Mouse (Mus musculus) CH12.LX (cell line): ENCODE data around the gene Itgal. TPM values are rescaled to one million over a fixed set of nuclear protein-coding genes. Genes with fewer than 3 reads are reported as not detected.

Source experiments
- DNase-seq: peaks from one replicate; pipeline ENCODE4 v3.0.0-alpha.2; 2013; ENCODE audit errors: extremely low read depth
- H3K27ac ChIP-seq: 2 replicates; pipeline ENCODE4 v1.5.1; 2012; ENCODE audit warnings: low read depth, mild to moderate bottlenecking, control low read depth, moderate library complexity; ENCODE audit not compliant: insufficient read depth
- H3K27me3 ChIP-seq: replicated peaks from 2 replicates; pipeline ENCODE3; 2012; ENCODE audit warnings: inconsistent platforms
- H3K36me3 ChIP-seq, 2 experiments: replicated peaks in 1 of 2; 2 replicates each; pipeline versions ENCODE3 to v1.6.1; 2012; ENCODE audit warnings: inconsistent platforms in 1 of 2, low read length in 1 of 2, mild to moderate bottlenecking in 1 of 2, mixed read lengths in 1 of 2, moderate library complexity in 1 of 2; ENCODE audit not compliant: control insufficient read depth in 1 of 2, insufficient read depth in 1 of 2
- H3K4me1 ChIP-seq, 2 experiments: 2 replicates each; pipeline ENCODE4 v1.6.1; 2012; ENCODE audit warnings: inconsistent platforms in 1 of 2, moderate library complexity in 1 of 2; ENCODE audit not compliant: insufficient read depth in 2 of 2, control insufficient read depth in 1 of 2
- H3K4me2 ChIP-seq: 2 replicates; pipeline ENCODE4 v1.6.1; 2012; ENCODE audit warnings: low read depth, mild to moderate bottlenecking, control low read depth; ENCODE audit not compliant: poor library complexity, insufficient read depth, severe bottlenecking
- H3K4me3 ChIP-seq, 3 experiments: fragments of 150-350 bp in 1 of 3; sonication (generic) in 1 of 3; replicated peaks in 1 of 3; 2 replicates each; pipeline versions ENCODE3 to v1.5.1; 2011 to 2012; ENCODE audit warnings: low read depth in 2 of 3, low read length in 2 of 3, mild to moderate bottlenecking in 2 of 3, moderate library complexity in 2 of 3, control low read depth in 1 of 3, improper control_type of control experiment in 1 of 3, inconsistent platforms in 1 of 3, mixed read lengths in 1 of 3; ENCODE audit not compliant: poor library complexity in 1 of 3
- H3K79me2 ChIP-seq: replicated peaks from 2 replicates; pipeline ENCODE4 v1.6.1; 2012; ENCODE audit warnings: mild to moderate bottlenecking, moderate library complexity; ENCODE audit not compliant: control insufficient read depth, poor library complexity, insufficient read depth, severe bottlenecking; ENCODE audit errors: extremely low read depth
- H3K9ac ChIP-seq: 2 replicates; pipeline ENCODE4 v1.6.1; 2012; ENCODE audit warnings: low read depth, mild to moderate bottlenecking, control low read depth, moderate library complexity; ENCODE audit not compliant: insufficient read depth
- H3K9me3 ChIP-seq: replicated peaks from 2 replicates; pipeline ENCODE3; 2012; ENCODE audit warnings: low read length, inconsistent platforms, mixed read lengths
- BHLHE40 ChIP-seq: IDR thresholded peaks from 2 replicates; pipeline ENCODE4 v1.6.1; 2011; ENCODE audit warnings: mild to moderate bottlenecking, low read depth, low read length, improper control_type of control experiment
- CHD1 ChIP-seq: IDR thresholded peaks from 2 replicates; pipeline ENCODE4 v1.6.1; 2012; ENCODE audit warnings: low read depth, low read length, improper control_type of control experiment, inconsistent platforms
- CHD2 ChIP-seq: IDR thresholded peaks from 2 replicates; pipeline ENCODE4 v1.6.1; 2011; ENCODE audit warnings: low read length, improper control_type of control experiment
- CTCF ChIP-seq, 2 experiments: IDR thresholded peaks in 1 of 2; conservative IDR thresholded peaks in 1 of 2; 2 replicates each; pipeline ENCODE4 v1.5.1; 2011 to 2012; ENCODE audit warnings: low read depth in 2 of 2, low read length in 2 of 2, improper control_type of control experiment in 1 of 2, inconsistent platforms in 1 of 2, mild to moderate bottlenecking in 1 of 2, moderate library complexity in 1 of 2
- E2F4 ChIP-seq: IDR thresholded peaks from 2 replicates; pipeline ENCODE4 v1.6.1; 2011; ENCODE audit warnings: low read depth, low read length, improper control_type of control experiment; ENCODE audit not compliant: insufficient replicate concordance
- ELF1 ChIP-seq: IDR thresholded peaks from 2 replicates; pipeline ENCODE4 v1.6.1; 2014; ENCODE audit warnings: low read depth, mild to moderate bottlenecking, inconsistent platforms, low read length, improper control_type of control experiment
- EP300 ChIP-seq: IDR thresholded peaks from 2 replicates; pipeline ENCODE4 v1.6.1; 2011; ENCODE audit warnings: low read length, improper control_type of control experiment
- ETS1 ChIP-seq: conservative IDR thresholded peaks from 2 replicates; pipeline ENCODE4 v1.6.1; 2012; ENCODE audit warnings: low read depth, mild to moderate bottlenecking, inconsistent platforms, low read length, improper control_type of control experiment, moderate library complexity
- GABPA ChIP-seq: IDR thresholded peaks from 2 replicates; pipeline ENCODE4 v1.6.1; 2012; ENCODE audit warnings: low read depth, low read length, improper control_type of control experiment, inconsistent platforms; ENCODE audit not compliant: insufficient replicate concordance
- HCFC1 ChIP-seq: IDR thresholded peaks from 2 replicates; pipeline ENCODE4 v1.6.1; 2012; ENCODE audit warnings: low read depth, mild to moderate bottlenecking, inconsistent platforms, low read length, improper control_type of control experiment
- IRF4 ChIP-seq: IDR thresholded peaks from 2 replicates; pipeline ENCODE4 v1.6.1; 2014; ENCODE audit warnings: low read depth, mild to moderate bottlenecking, inconsistent platforms, low read length, improper control_type of control experiment
- JUN ChIP-seq: IDR thresholded peaks from 2 replicates; pipeline ENCODE4 v1.6.1; 2011; ENCODE audit warnings: low read depth, mild to moderate bottlenecking, low read length, improper control_type of control experiment, moderate library complexity; ENCODE audit not compliant: insufficient read depth
- JUND ChIP-seq: conservative IDR thresholded peaks from 2 replicates; pipeline ENCODE4 v1.6.1; 2011; ENCODE audit warnings: low read depth, low read length, improper control_type of control experiment
- KAT2A ChIP-seq: IDR thresholded peaks from 2 replicates; pipeline ENCODE4 v1.6.1; 2012; ENCODE audit warnings: low read length, improper control_type of control experiment, inconsistent platforms; ENCODE audit not compliant: insufficient replicate concordance
- MAFK ChIP-seq: IDR thresholded peaks from 2 replicates; pipeline ENCODE4 v1.6.1; 2011; ENCODE audit warnings: low read length, improper control_type of control experiment; ENCODE audit not compliant: insufficient replicate concordance
- MAX ChIP-seq: IDR thresholded peaks from 2 replicates; pipeline ENCODE4 v1.6.1; 2011; ENCODE audit warnings: low read length, improper control_type of control experiment
- MAZ ChIP-seq: IDR thresholded peaks from 2 replicates; pipeline ENCODE4 v1.6.1; 2012; ENCODE audit warnings: low read depth, mild to moderate bottlenecking, inconsistent platforms, low read length, improper control_type of control experiment, moderate library complexity
- MEF2A ChIP-seq: IDR thresholded peaks from 2 replicates; pipeline ENCODE4 v1.6.1; 2014; ENCODE audit warnings: low read depth, mild to moderate bottlenecking, inconsistent platforms, low read length, improper control_type of control experiment, borderline replicate concordance
- MXI1 ChIP-seq: IDR thresholded peaks from 2 replicates; pipeline ENCODE4 v1.6.1; 2011; ENCODE audit warnings: mild to moderate bottlenecking, low read depth, low read length, improper control_type of control experiment
- MYC ChIP-seq: IDR thresholded peaks from 2 replicates; pipeline ENCODE4 v1.6.1; 2011; ENCODE audit warnings: low read depth, mild to moderate bottlenecking, improper control_type of control experiment, low read length
- NELFE ChIP-seq: IDR thresholded peaks from 2 replicates; pipeline ENCODE4 v1.6.1; 2011; ENCODE audit warnings: low read depth, low read length, improper control_type of control experiment
- NRF1 ChIP-seq: IDR thresholded peaks from 2 replicates; pipeline ENCODE4 v1.6.1; 2014; ENCODE audit warnings: low read depth, mild to moderate bottlenecking, inconsistent platforms, low read length, improper control_type of control experiment, moderate library complexity
- PAX5 ChIP-seq: IDR thresholded peaks from 2 replicates; pipeline ENCODE4 v1.6.1; 2012; ENCODE audit warnings: low read length, inconsistent platforms, mixed read lengths
- POLR2A ChIP-seq: IDR thresholded peaks from 2 replicates; pipeline ENCODE4 v1.6.1; 2011; ENCODE audit warnings: low read depth, mild to moderate bottlenecking, improper control_type of control experiment, low read length
- POLR2AphosphoS2 ChIP-seq: IDR thresholded peaks from 2 replicates; pipeline ENCODE4 v1.6.1; 2011; ENCODE audit warnings: low read depth, low read length, improper control_type of control experiment
- RAD21 ChIP-seq: IDR thresholded peaks from 2 replicates; pipeline ENCODE4 v1.6.1; 2011; ENCODE audit warnings: low read depth, mild to moderate bottlenecking, low read length, improper control_type of control experiment, moderate library complexity
- RCOR1 ChIP-seq: conservative IDR thresholded peaks from 2 replicates; pipeline ENCODE4 v1.6.1; 2012; ENCODE audit warnings: low read depth, mild to moderate bottlenecking, inconsistent platforms, low read length, improper control_type of control experiment
- SIN3A ChIP-seq: IDR thresholded peaks from 2 replicates; pipeline ENCODE4 v1.6.1; 2012; ENCODE audit warnings: low read length, improper control_type of control experiment, inconsistent platforms
- SMC3 ChIP-seq: IDR thresholded peaks from 2 replicates; pipeline ENCODE4 v1.6.1; 2011; ENCODE audit warnings: low read depth, low read length, improper control_type of control experiment
- TBP ChIP-seq: conservative IDR thresholded peaks from 2 replicates; pipeline ENCODE4 v1.6.1; 2011; ENCODE audit warnings: low read depth, low read length, improper control_type of control experiment
- TCF12 ChIP-seq: IDR thresholded peaks from 2 replicates; pipeline ENCODE4 v1.6.1; 2014; ENCODE audit warnings: low read depth, mild to moderate bottlenecking, inconsistent platforms, low read length, improper control_type of control experiment
- UBTF ChIP-seq: IDR thresholded peaks from 2 replicates; pipeline ENCODE4 v1.6.1; 2012; ENCODE audit warnings: low read depth, mild to moderate bottlenecking, inconsistent platforms, low read length, improper control_type of control experiment, moderate library complexity
- USF1 ChIP-seq: IDR thresholded peaks from 2 replicates; pipeline ENCODE4 v1.6.1; 2014; ENCODE audit warnings: low read depth, mild to moderate bottlenecking, inconsistent platforms, low read length, improper control_type of control experiment
- USF2 ChIP-seq: conservative IDR thresholded peaks from 2 replicates; pipeline ENCODE4 v1.6.1; 2011; ENCODE audit warnings: low read depth, low read length, improper control_type of control experiment
- ZC3H11A ChIP-seq: IDR thresholded peaks from 2 replicates; pipeline ENCODE4 v1.6.1; 2012; ENCODE audit warnings: low read depth, mild to moderate bottlenecking, inconsistent platforms, low read length, improper control_type of control experiment
- ZKSCAN1 ChIP-seq: IDR thresholded peaks from 2 replicates; pipeline ENCODE4 v1.6.1; 2012; ENCODE audit warnings: low read depth, inconsistent platforms, low read length, improper control_type of control experiment, borderline replicate concordance
- ZMIZ1 ChIP-seq: IDR thresholded peaks from 2 replicates; pipeline ENCODE4 v1.6.1; 2012; ENCODE audit warnings: low read depth, mild to moderate bottlenecking, inconsistent platforms, low read length, improper control_type of control experiment
- ZNF384 ChIP-seq: IDR thresholded peaks from 2 replicates; pipeline ENCODE4 v1.6.1; 2012; ENCODE audit warnings: low read depth, low read length, improper control_type of control experiment, inconsistent platforms
- dilution Hi-C: fragments of 300-500 bp; cut with MboI; formaldehyde crosslinking; loops from 2 replicates; pipeline ENCODE4 v1.14.3; 2020; ENCODE audit warnings: low sequenced_read_pairs; ENCODE audit not compliant: extremely low pct_unique_long_range_greater_than_20kb, extremely low pct_ligation_motif_present
- in situ Hi-C: fragments of 300-500 bp; cut with MboI; formaldehyde crosslinking; loops from 3 replicates; pipeline ENCODE4 v1.14.3; 2019; ENCODE audit warnings: low sequenced_read_pairs, low pct_ligation_motif_present, low pct_unique_long_range_greater_than_20kb, mixed read lengths
- polyA plus RNA-seq: library from polyadenylated mRNA; unstranded; fragments of >175 nt; gene quantifications from 2 replicates; pipeline ENCODE4 v1.2.1, GENCODE M21; 2012; ENCODE audit warnings: low read depth; ENCODE audit not compliant: insufficient read length
- total RNA-seq, 2 experiments: library from RNA; depleted of rRNA; stranded (reverse); fragments of 300-350 nt in 1 of 2; fragments of >200 nt in 1 of 2; gene quantifications; 2 replicates each; pipeline ENCODE4 v1.2.3; 2012 to 2014

The Itgal gene
- total and polyA plus RNA-seq, 3 experiments = 43.9 to 177 (median 69.0) TPM

- in situ Hi-C loops = no loop called here
- peak overlapping the region; percentile 99 for H3K27ac ChIP-seq
Measured at GRCm38 (mm10) chr7:127289306-127289705, 6.8 kb upstream of the Itgal start.

GRCm38 (mm10) chr7:127290142-127290541, 5.9 kb upstream of the Itgal start:
- dilution Hi-C loops (no loop called here), in situ Hi-C loops (no loop called here)
- H3K9ac ChIP-seq = peak overlapping the region; percentile 64
- H3K4me2 ChIP-seq = peak overlapping the region; percentile 76
- H3K27ac ChIP-seq = peak overlapping the region; percentile 99
- no peaks in the 10 kb centered on the region for H3K27me3 ChIP-seq
- peak; percentile 88 for DNase-seq
- peak overlapping the region in 2 of 3 experiments; percentile 5 to 26 for H3K4me3 ChIP-seq
- H3K4me1 ChIP-seq = peaks cover 20 to 82% of the 10 kb centered on the region in 2 experiments
- H3K36me3 ChIP-seq = peaks cover 0 to 8% of the 10 kb centered on the region in 2 experiments
- H3K79me2 ChIP-seq = 0 out of 2 replicates have a peak, but pooled peaks cover 5% of the 10 kb centered on the region
- H3K9me3 ChIP-seq = no peaks in the 10 kb centered on the region
- TF ChIP-seq GABPA = no peak
- TF ChIP-seq MEF2A = peak; percentile 54; the same call in 1 of the 2 replicates
- peak; percentile 96 for TF ChIP-seq ETS1
- peak; percentile 39; the same call in 1 of the 2 replicates for TF ChIP-seq JUN
- TF ChIP-seq NELFE = 0 out of 2 replicates have a peak, but pooled peaks have one; percentile 26
- TF ChIP-seq MAX = peak; percentile 53; the same call in 1 of the 2 replicates
- TF ChIP-seq JUND = 0 out of 2 replicates have a peak, but pooled peaks have one; percentile 59
- no peak for TF ChIP-seq E2F4
- TF ChIP-seq TCF12 = peak; percentile 92
- TF ChIP-seq SIN3A = peak; percentile 66; the same call in 1 of the 2 replicates
- peak; percentile 59; the same call in 1 of the 2 replicates for TF ChIP-seq BHLHE40
- peak; percentile 17 for TF ChIP-seq HCFC1
- TF ChIP-seq ELF1 = 0 out of 2 replicates have a peak, but pooled peaks have one; percentile 37
- peak; percentile 92 for TF ChIP-seq EP300
- peak; percentile 20; the same call in 1 of the 2 replicates for TF ChIP-seq ZMIZ1

More at GRCm38 (mm10) chr7:127289306-127289705, 6.8 kb upstream of the Itgal start:
- TF ChIP-seq MEF2A (peak; percentile 75), ZKSCAN1 (no peak), MAX (peak; percentile 79), TCF12 (peak; percentile 80), CTCF (conservative IDR thresholded peaks at IDR 0.05 in 1 of 2, IDR thresholded peaks at IDR 0.05 in 1 of 2; ENCODE audit: low read depth in 2 of 2, low read length in 2 of 2) (no peak), RAD21 (no peak; the same call in 1 of the 2 replicates), MAZ (peak; percentile 15; the same call in 1 of the 2 replicates), ZNF384 (peak; percentile 35; the same call in 1 of the 2 replicates), E2F4 (no peak), CHD2 (peak; percentile 63; the same call in 1 of the 2 replicates), JUND (peak; percentile 64; the same call in 1 of the 2 replicates), HCFC1 (no peak), NRF1 (no peak), IRF4 (peak; percentile 87), GABPA (no peak), JUN (0 out of 2 replicates have a peak, but pooled peaks have one; percentile 15), SMC3 (no peak), ELF1 (peak; percentile 48; the same call in 1 of the 2 replicates), EP300 (peak; percentile 92), PAX5 (no peak), MYC (peak; percentile 77), USF1 (no peak), NELFE (0 out of 2 replicates have a peak, but pooled peaks have one; percentile 26), BHLHE40 (peak; percentile 60), ZC3H11A (no peak), POLR2AphosphoS2 (no peak), USF2 (no peak), KAT2A (0 out of 2 replicates have a peak, but pooled peaks have one; percentile 40), POLR2A (no peak), ZMIZ1 (0 out of 2 replicates have a peak, but pooled peaks have one; percentile 19), CHD1 (no peak; the same call in 1 of the 2 replicates), UBTF (no peak), MXI1 (peak; percentile 65), MAFK (0 out of 2 replicates have a peak, but pooled peaks have one; percentile 64), ETS1 (peak; percentile 83), TBP (peak; percentile 67), RCOR1 (no peak; the same call in 1 of the 2 replicates), SIN3A (peak; percentile 72)
- H3K9ac ChIP-seq = peak overlapping the region; percentile 64
- H3K4me3 ChIP-seq = peak overlapping the region in 2 of 3 experiments; percentile 1 to 29
- dilution Hi-C loops = no loop called here
- no peaks in the 10 kb centered on the region for H3K27me3 ChIP-seq
- H3K4me2 ChIP-seq = peak overlapping the region; percentile 72
- peak; percentile 83 for DNase-seq
- peaks cover 0 to 8% of the 10 kb centered on the region in 2 experiments for H3K36me3 ChIP-seq
- peaks cover 22 to 84% of the 10 kb centered on the region in 2 experiments for H3K4me1 ChIP-seq
- H3K9me3 ChIP-seq = no peaks in the 10 kb centered on the region
- 0 out of 2 replicates have a peak, but pooled peaks cover under 1% of the 10 kb centered on the region for H3K79me2 ChIP-seq
